Mouse (Mus musculus) forebrain, embryonic 14.5 days (tissue): ENCODE results near the gene Ndufaf8. TPM values are rescaled to one million over a fixed set of nuclear protein-coding genes. Genes with fewer than 3 reads are reported as not detected.

Experiments
- ATAC-seq: fragments of 200-750 bp; cut with Nextera tagmentation; 2 replicates; pipeline ENCODE4 v1.8.0; 2017; ENCODE audit warnings: mild to moderate bottlenecking, moderate library complexity
- DNase-seq: peaks from one replicate; pipeline ENCODE4 v3.0.0-alpha.2; 2015; ENCODE audit warnings: low spot score
- H3K27ac ChIP-seq: fragments of 300-500 bp; sonication (generic); 2 replicates; pipeline ENCODE4 v1.5.1; 2014; ENCODE audit warnings: low read depth, mild to moderate bottlenecking, control low read depth, low read length, moderate library complexity
- H3K27me3 ChIP-seq: fragments of 300-500 bp; sonication (generic); replicated peaks from 2 replicates; pipeline ENCODE4 v1.6.1; 2014; ENCODE audit warnings: low read length, control low read depth, mixed read lengths; ENCODE audit not compliant: control insufficient read depth, insufficient read depth
- H3K36me3 ChIP-seq: fragments of 300-500 bp; sonication (generic); 2 replicates; pipeline ENCODE4 v1.6.1; 2014; ENCODE audit warnings: low read length, control low read depth; ENCODE audit not compliant: control insufficient read depth, insufficient read depth
- H3K4me1 ChIP-seq: fragments of 300-500 bp; sonication (generic); 2 replicates; pipeline ENCODE4 v1.6.1; 2014; ENCODE audit warnings: antibody characterized with exemption, low read length, control low read depth; ENCODE audit not compliant: control insufficient read depth, insufficient read depth
- H3K4me2 ChIP-seq: fragments of 300-500 bp; sonication (generic); 2 replicates; pipeline ENCODE4 v1.6.1; 2014; ENCODE audit warnings: mild to moderate bottlenecking, control low read depth, low read length
- H3K4me3 ChIP-seq: fragments of 300-500 bp; sonication (generic); 2 replicates; pipeline ENCODE4 v1.5.1; 2014; ENCODE audit warnings: low read depth, low read length, control low read depth
- H3K9ac ChIP-seq: fragments of 300-500 bp; sonication (generic); 2 replicates; pipeline ENCODE4 v1.6.1; 2014; ENCODE audit warnings: mild to moderate bottlenecking, low read length, control low read depth, moderate library complexity
- H3K9me3 ChIP-seq: fragments of 300-500 bp; sonication (generic); replicated peaks from 2 replicates; pipeline ENCODE4 v1.6.1; 2016; ENCODE audit warnings: low read length, control low read depth, mixed read lengths; ENCODE audit not compliant: control insufficient read depth
- WGBS: fragments of 180-500 bp; shearing (Covaris S2); extraction: QIAGEN DNeasy Blood & Tissue Kit; methylation state at CpG from one replicate; pipeline ENCODE4 v1.1.7; 2014; 5-methylcytosine and 5-hydroxymethylcytosine counted together
- polyA plus RNA-seq: library from polyadenylated mRNA; unstranded; fragments of >200 nt; fragmentation: Nextera tagmentation; extraction: Ambion mirVana; gene quantifications from 2 replicates; pipeline ENCODE4 v1.2.1, GENCODE M21; 2014

Ndufaf8 gene
- polyA plus RNA-seq, 1 experiment from 2014 or later: 84.8 TPM

DNA sequence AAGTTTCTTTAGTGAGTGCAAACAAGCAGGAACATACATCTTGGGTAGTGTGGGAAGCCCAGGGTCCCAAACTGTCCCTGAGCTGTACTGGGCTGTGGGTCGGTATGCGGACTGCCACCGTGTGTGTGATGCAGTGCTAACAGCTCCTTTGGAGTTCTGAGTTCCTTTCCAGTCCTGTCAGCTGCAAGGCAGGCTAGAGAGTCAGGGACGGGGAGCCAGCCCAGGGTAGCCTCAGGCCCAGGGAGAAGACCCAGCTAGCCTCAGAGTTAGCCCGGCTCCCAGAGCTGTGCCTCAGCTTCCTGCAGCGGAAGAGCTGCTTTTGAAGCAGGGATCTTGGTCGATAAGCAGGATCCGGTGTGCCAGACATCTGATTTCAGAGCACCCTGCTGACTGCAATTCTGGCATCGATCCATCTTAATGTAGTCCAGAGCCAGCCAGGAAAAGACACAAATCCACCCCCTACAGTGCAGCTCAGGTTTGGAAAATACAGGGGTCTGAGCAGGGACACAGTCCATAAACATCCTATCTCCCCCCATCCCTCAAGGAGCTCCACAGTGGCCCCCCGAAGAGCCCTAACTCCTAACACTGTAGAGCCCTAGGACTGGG lies 21.3 kb downstream of the Ndufaf8 start:
- peak; percentile 29 for DNase-seq
- Histone ChIP-seq H3K27me3 (no peaks in the 10 kb centered on the region), H3K36me3 (peaks cover 50% of the 10 kb centered on the region), H3K4me1 (peaks cover 6% of the 10 kb centered on the region; the same call in 1 of the 2 replicates), H3K4me3 (no peak overlapping the region), H3K27ac (no peak overlapping the region), H3K9me3 (no peaks in the 10 kb centered on the region), H3K9ac (no peak overlapping the region), H3K4me2 (no peak overlapping the region)
- no peak for ATAC-seq
- WGBS: 84% methylated on average over 10 of the region's 10 CpGs

- 79% methylated on average over 17 of the region's 17 CpGs for WGBS
- H3K4me2 ChIP-seq: no peak overlapping the region
- DNase-seq: peak; percentile 71
- H3K36me3 ChIP-seq: peaks cover 46% of the 10 kb centered on the region
- ATAC-seq: no peak
- H3K27ac ChIP-seq: no peak overlapping the region
- peaks cover 6% of the 10 kb centered on the region; the same call in 1 of the 2 replicates for H3K4me1 ChIP-seq
- no peaks in the 10 kb centered on the region for H3K9me3 ChIP-seq
- no peak overlapping the region for H3K9ac ChIP-seq
- no peaks in the 10 kb centered on the region for H3K27me3 ChIP-seq
- no peak overlapping the region for H3K4me3 ChIP-seq
Observed at GRCm38 (mm10) chr11:120120642-120121420, 22.1 kb downstream of the Ndufaf8 start.

GRCm38 (mm10) chr11:120122126-120122525 lies 23.4 kb downstream of the Ndufaf8 start:
- DNase-seq: peak; percentile 41

GRCm38 (mm10) chr11:120126845-120127244 lies 28.1 kb downstream of the Ndufaf8 start:
- Histone ChIP-seq H3K9me3 (no peaks in the 10 kb centered on the region), H3K4me2 (no peak overlapping the region), H3K36me3 (peaks cover 56% of the 10 kb centered on the region), H3K27me3 (no peaks in the 10 kb centered on the region), H3K4me3 (no peak overlapping the region), H3K27ac (no peak overlapping the region), H3K4me1 (no peaks in the 10 kb centered on the region), H3K9ac (no peak overlapping the region)
- no peak for ATAC-seq
- DNase-seq: no peak
- WGBS: 91% methylated on average over 2 of the region's 2 CpGs

More at GRCm38 (mm10) chr11:120122126-120122525, 23.4 kb downstream of the Ndufaf8 start:
- Histone ChIP-seq H3K36me3 (peaks cover 43% of the 10 kb centered on the region), H3K9ac (no peak overlapping the region), H3K4me3 (no peak overlapping the region), H3K27ac (no peak overlapping the region), H3K27me3 (no peaks in the 10 kb centered on the region), H3K4me1 (peaks cover 6% of the 10 kb centered on the region; the same call in 1 of the 2 replicates), H3K9me3 (no peaks in the 10 kb centered on the region), H3K4me2 (no peak overlapping the region)
- ATAC-seq: no peak
- 83% methylated on average over 12 of the region's 12 CpGs for WGBS

DNA sequence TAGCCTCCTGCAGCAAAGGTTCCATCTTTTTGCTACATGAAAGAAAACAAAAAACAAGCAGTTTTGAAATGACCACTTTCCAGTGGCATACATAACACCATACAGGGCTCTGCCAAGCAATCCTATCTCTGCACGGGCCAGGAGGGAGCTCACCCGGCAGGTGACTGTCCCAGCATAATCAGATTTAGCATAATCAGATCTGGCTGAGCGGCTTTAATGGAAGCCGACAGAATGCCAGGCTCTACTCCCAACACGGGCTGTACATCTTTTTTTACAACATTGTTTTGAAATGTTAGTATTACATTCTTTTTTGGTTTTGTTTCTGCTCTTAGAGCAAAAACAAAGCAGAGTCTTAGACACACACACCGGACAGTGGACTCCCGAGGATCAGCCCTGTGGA lies 30.6 kb downstream of the Ndufaf8 start:
- peaks cover 63% of the 10 kb centered on the region for H3K36me3 ChIP-seq

DNA sequence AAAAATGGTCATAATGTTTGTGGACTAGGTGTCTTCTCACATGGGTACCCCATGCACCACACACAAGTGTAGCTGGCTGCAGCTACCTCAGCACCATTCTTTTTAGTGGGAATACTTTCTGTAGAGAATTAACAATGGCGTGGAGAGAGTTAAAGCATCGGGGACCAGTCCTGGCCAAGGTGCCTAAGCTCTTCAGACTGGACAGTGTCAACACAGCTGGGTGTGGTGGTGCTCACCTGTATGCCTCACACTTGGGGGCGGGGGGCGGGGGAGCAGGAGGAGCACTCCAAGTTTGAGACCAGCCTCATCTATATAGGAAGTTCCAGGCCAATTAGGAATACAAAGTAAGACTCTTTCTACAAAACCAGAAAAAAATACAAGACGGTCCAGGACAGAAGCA lies 35.4 kb downstream of the Ndufaf8 start:
- Histone ChIP-seq H3K9me3 (no peaks in the 10 kb centered on the region), H3K4me2 (no peak overlapping the region), H3K27ac (no peak overlapping the region), H3K27me3 (no peaks in the 10 kb centered on the region), H3K4me1 (no peaks in the 10 kb centered on the region), H3K4me3 (no peak overlapping the region), H3K36me3 (peaks cover 52% of the 10 kb centered on the region), H3K9ac (no peak overlapping the region)
- DNase-seq (no peak), ATAC-seq (no peak)
- WGBS: 94% methylated on average over 5 of the region's 5 CpGs

More for the DNA sequence above, 30.6 kb downstream of the Ndufaf8 start:
- no peak overlapping the region for H3K27ac ChIP-seq
- H3K9ac ChIP-seq: no peak overlapping the region
- no peaks in the 10 kb centered on the region for H3K27me3 ChIP-seq
- no peak overlapping the region for H3K4me2 ChIP-seq
- H3K4me1 ChIP-seq: no peaks in the 10 kb centered on the region
- no peak for DNase-seq
- 76% methylated on average over 7 of the region's 7 CpGs for WGBS
- H3K4me3 ChIP-seq: no peak overlapping the region
- H3K9me3 ChIP-seq: no peaks in the 10 kb centered on the region
- ATAC-seq: no peak

GRCm38 (mm10) chr11:120134847-120135530 lies 36.3 kb downstream of the Ndufaf8 start:
- no peak overlapping the region for H3K4me3 ChIP-seq
- peaks cover 49% of the 10 kb centered on the region for H3K36me3 ChIP-seq
- ATAC-seq (no peak), DNase-seq (no peak)
- H3K27ac ChIP-seq: no peak overlapping the region
- no peaks in the 10 kb centered on the region for H3K27me3 ChIP-seq
- H3K9me3 ChIP-seq: no peaks in the 10 kb centered on the region
- no peaks in the 10 kb centered on the region for H3K4me1 ChIP-seq
- WGBS: 95% methylated on average over 9 of the region's 9 CpGs
- H3K9ac ChIP-seq: no peak overlapping the region
- no peak overlapping the region for H3K4me2 ChIP-seq

DNA sequence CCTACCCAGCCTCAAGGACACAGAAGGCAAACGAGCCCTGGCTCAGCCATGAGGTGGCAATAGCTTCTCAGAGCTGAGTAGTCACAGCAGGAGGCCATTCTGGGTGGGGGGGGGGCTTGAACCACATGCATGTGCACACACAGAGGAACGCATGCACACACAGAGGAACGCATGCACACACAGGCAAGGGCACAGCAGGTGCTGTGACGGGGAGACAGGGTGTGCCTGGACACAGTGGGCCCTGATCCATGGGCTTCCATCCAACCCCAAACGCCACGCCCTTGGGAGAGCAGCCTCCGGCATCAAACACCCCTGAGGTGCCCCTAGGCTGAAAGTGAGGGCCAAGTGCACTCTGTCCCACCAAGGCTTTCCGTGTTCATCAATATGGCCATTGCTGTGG lies 37.5 kb downstream of the Ndufaf8 start:
- ATAC-seq: no peak
- no peak overlapping the region for H3K9ac ChIP-seq
- no peak for DNase-seq
- H3K27me3 ChIP-seq: no peaks in the 10 kb centered on the region
- WGBS: 81% methylated on average over 8 of the region's 8 CpGs
- no peaks in the 10 kb centered on the region for H3K4me1 ChIP-seq
- no peak overlapping the region for H3K27ac ChIP-seq
- H3K4me2 ChIP-seq: no peak overlapping the region
- no peak overlapping the region for H3K4me3 ChIP-seq
- no peaks in the 10 kb centered on the region for H3K9me3 ChIP-seq
- H3K36me3 ChIP-seq: peaks cover 49% of the 10 kb centered on the region
